Mouse (Mus musculus) urinary bladder, postnatal 10 days (tissue): ENCODE data around the gene Abhd2.

Experiments
- DNase-seq: peaks from one replicate; pipeline ENCODE4 v3.0.0; 2022; ENCODE audit warnings: low spot score

Abhd2 gene

GRCm38 (mm10) chr7:79375594-79375993 lies 102.6 kb downstream of the Abhd2 start:
- DNase-seq = no peak

- no peak for DNase-seq
Observed at GRCm38 (mm10) chr7:79376516-79377275, 103.7 kb downstream of the Abhd2 start.

- no peak for DNase-seq
Observed at GRCm38 (mm10) chr7:79386422-79387133, 113.6 kb downstream of the Abhd2 start, which contains the start of gene Rlbp1. TSS of gene Rlbp1 (minus strand) at chr7:79387048.

- no peak for DNase-seq
Observed at GRCm38 (mm10) chr7:79387140-79387539, 114.1 kb downstream of the Abhd2 start.

GRCm38 (mm10) chr7:79387991-79388390 lies 115.0 kb downstream of the Abhd2 start:
- no peak for DNase-seq

- DNase-seq = no peak
Observed at GRCm38 (mm10) chr7:79388671-79389206, 115.7 kb downstream of the Abhd2 start.

GRCm38 (mm10) chr7:79390141-79390708 lies 117.2 kb downstream of the Abhd2 start:
- no peak for DNase-seq

- DNase-seq = no peak
Observed at GRCm38 (mm10) chr7:79391471-79391870, 118.5 kb downstream of the Abhd2 start.

- DNase-seq = peak; percentile 87
Observed at GRCm38 (mm10) chr7:79391883-79392649, 119.1 kb downstream of the Abhd2 start, which contains the start of gene Fanci. TSS of gene Fanci (plus strand) at chr7:79391929.

- DNase-seq = no peak
Observed at GRCm38 (mm10) chr7:79392860-79393513, 120.0 kb downstream of the Abhd2 start.

- DNase-seq = no peak
Observed at GRCm38 (mm10) chr7:79393924-79394323, 120.9 kb downstream of the Abhd2 start.

GRCm38 (mm10) chr7:79394666-79395065 lies 121.7 kb downstream of the Abhd2 start:
- DNase-seq = no peak

- no peak for DNase-seq
Observed at GRCm38 (mm10) chr7:79395186-79395585, 122.2 kb downstream of the Abhd2 start.

GRCm38 (mm10) chr7:79397446-79397963 lies 124.5 kb downstream of the Abhd2 start:
- no peak for DNase-seq

GRCm38 (mm10) chr7:79398426-79398825 lies 125.4 kb downstream of the Abhd2 start:
- no peak for DNase-seq

- DNase-seq = no peak
Observed at GRCm38 (mm10) chr7:79398971-79399370, 126.0 kb downstream of the Abhd2 start.

GRCm38 (mm10) chr7:79400296-79400695 lies 127.3 kb downstream of the Abhd2 start:
- DNase-seq = no peak

- DNase-seq = no peak
Observed at GRCm38 (mm10) chr7:79414449-79415375, 141.7 kb downstream of the Abhd2 start.
